Mouse (Mus musculus): ENCODE measurements around the gene Golt1a. TPM values are rescaled to one million over a fixed set of nuclear protein-coding genes. Genes with fewer than 3 reads are reported as not detected.
A peak's percentile ranks its signal among the peaks of the same experiment; 100 is the strongest.

Gene Golt1a
- polyA plus RNA-seq, 1 experiment from 2014 or later: not detected

GRCm38 (mm10) chr1:133287880-133288279, 21.7 kb upstream of the Golt1a start:
- Histone ChIP-seq H3K9ac (replicated peaks; ENCODE audit: low read length) (no peak overlapping the region), H3K4me3 (replicated peaks; ENCODE audit: low read depth, low read length) (no peak overlapping the region), H3K9me3 (ENCODE audit: control insufficient read depth, low read length) (no peaks in the 10 kb centered on the region), H3K4me1 (ENCODE audit: control insufficient read depth, insufficient read depth, low read length) (no peaks in the 10 kb centered on the region), H3K27me3 (ENCODE audit: control insufficient read depth, insufficient read depth, low read length) (no peaks in the 10 kb centered on the region), H3K27ac (replicated peaks; ENCODE audit: low read depth, low read length) (no peak overlapping the region), H3K36me3 (ENCODE audit: control insufficient read depth, insufficient read depth, low read length) (peaks cover 79% of the 10 kb centered on the region), H3K4me2 (ENCODE audit: low read length) (no peak overlapping the region)
- WGBS: 95% methylated on average over 12 of the region's 12 CpGs
- ATAC-seq (ENCODE audit: low FRiP score, low TSS enrichment) (no peak), DNase-seq (no peak)

- Histone ChIP-seq H3K9me3 (ENCODE audit: control insufficient read depth, low read length) (no peaks in the 10 kb centered on the region), H3K27ac (replicated peaks; ENCODE audit: low read depth, low read length) (no peak overlapping the region), H3K4me3 (replicated peaks; ENCODE audit: low read depth, low read length) (no peak overlapping the region), H3K4me1 (ENCODE audit: control insufficient read depth, insufficient read depth, low read length) (no peaks in the 10 kb centered on the region), H3K36me3 (ENCODE audit: control insufficient read depth, insufficient read depth, low read length) (peaks cover 86% of the 10 kb centered on the region), H3K4me2 (ENCODE audit: low read length) (no peak overlapping the region), H3K27me3 (ENCODE audit: control insufficient read depth, insufficient read depth, low read length) (no peaks in the 10 kb centered on the region), H3K9ac (replicated peaks; ENCODE audit: low read length) (no peak overlapping the region)
- no peak for DNase-seq
- WGBS: 96% methylated on average over 6 of the region's 6 CpGs
- no peak for ATAC-seq (ENCODE audit: low FRiP score, low TSS enrichment)
Measured at GRCm38 (mm10) chr1:133291888-133292287, 17.7 kb upstream of the Golt1a start.

GRCm38 (mm10) chr1:133292608-133293007, 17.0 kb upstream of the Golt1a start:
- H3K27me3 ChIP-seq (ENCODE audit: control insufficient read depth, insufficient read depth, low read length): no peaks in the 10 kb centered on the region
- no peak overlapping the region for H3K4me2 ChIP-seq (ENCODE audit: low read length)
- H3K9ac ChIP-seq (replicated peaks; ENCODE audit: low read length): no peak overlapping the region
- H3K4me1 ChIP-seq (ENCODE audit: control insufficient read depth, insufficient read depth, low read length): no peaks in the 10 kb centered on the region
- no peak for DNase-seq
- no peak overlapping the region for H3K4me3 ChIP-seq (replicated peaks; ENCODE audit: low read depth, low read length)
- H3K9me3 ChIP-seq (ENCODE audit: control insufficient read depth, low read length): no peaks in the 10 kb centered on the region
- no peak for ATAC-seq (ENCODE audit: low FRiP score, low TSS enrichment)
- H3K27ac ChIP-seq (replicated peaks; ENCODE audit: low read depth, low read length): no peak overlapping the region
- peaks cover 84% of the 10 kb centered on the region for H3K36me3 ChIP-seq (ENCODE audit: control insufficient read depth, insufficient read depth, low read length)

- Histone ChIP-seq H3K36me3 (ENCODE audit: control insufficient read depth, insufficient read depth, low read length) (peaks cover 84% of the 10 kb centered on the region), H3K4me2 (ENCODE audit: low read length) (no peak overlapping the region), H3K27ac (replicated peaks; ENCODE audit: low read depth, low read length) (no peak overlapping the region), H3K27me3 (ENCODE audit: control insufficient read depth, insufficient read depth, low read length) (no peaks in the 10 kb centered on the region), H3K9me3 (ENCODE audit: control insufficient read depth, low read length) (no peaks in the 10 kb centered on the region), H3K4me3 (replicated peaks; ENCODE audit: low read depth, low read length) (no peak overlapping the region), H3K4me1 (ENCODE audit: control insufficient read depth, insufficient read depth, low read length) (no peaks in the 10 kb centered on the region), H3K9ac (replicated peaks; ENCODE audit: low read length) (no peak overlapping the region)
- DNase-seq: no peak
- ATAC-seq (ENCODE audit: low FRiP score, low TSS enrichment): no peak
- WGBS: 93% methylated on average over 9 of the region's 9 CpGs
Measured at GRCm38 (mm10) chr1:133296376-133296775, 13.2 kb upstream of the Golt1a start.

- no peak for DNase-seq
- H3K4me3 ChIP-seq (replicated peaks; ENCODE audit: low read depth, low read length): no peak overlapping the region
- 0 out of 2 replicates have a peak overlapping the region, but pooled peaks have one; percentile 5 for H3K27ac ChIP-seq (replicated peaks; ENCODE audit: low read depth, low read length)
- 47% methylated on average over 14 of the region's 14 CpGs for WGBS
- no peak for ATAC-seq (ENCODE audit: low FRiP score, low TSS enrichment)
- H3K27me3 ChIP-seq (ENCODE audit: control insufficient read depth, insufficient read depth, low read length): no peaks in the 10 kb centered on the region
- H3K4me2 ChIP-seq (ENCODE audit: low read length): no peak overlapping the region
- peaks cover 74% of the 10 kb centered on the region for H3K36me3 ChIP-seq (ENCODE audit: control insufficient read depth, insufficient read depth, low read length)
- no peaks in the 10 kb centered on the region for H3K4me1 ChIP-seq (ENCODE audit: control insufficient read depth, insufficient read depth, low read length)
- no peaks in the 10 kb centered on the region for H3K9me3 ChIP-seq (ENCODE audit: control insufficient read depth, low read length)
- H3K9ac ChIP-seq (replicated peaks; ENCODE audit: low read length): no peak overlapping the region
Measured at GRCm38 (mm10) chr1:133298816-133299215, 10.8 kb upstream of the Golt1a start.

- peaks cover 42% of the 10 kb centered on the region for H3K36me3 ChIP-seq (ENCODE audit: control insufficient read depth, insufficient read depth, low read length)
- no peaks in the 10 kb centered on the region for H3K9me3 ChIP-seq (ENCODE audit: control insufficient read depth, low read length)
- H3K27ac ChIP-seq (replicated peaks; ENCODE audit: low read depth, low read length): 0 out of 2 replicates have a peak overlapping the region, but pooled peaks have one; percentile 32
- WGBS: 31% methylated on average over 3 of the region's 3 CpGs
- DNase-seq (peak; percentile 60), ATAC-seq (ENCODE audit: low FRiP score, low TSS enrichment) (no peak)
- H3K4me3 ChIP-seq (replicated peaks; ENCODE audit: low read depth, low read length): no peak overlapping the region
- H3K9ac ChIP-seq (replicated peaks; ENCODE audit: low read length): no peak overlapping the region
- no peaks in the 10 kb centered on the region for H3K27me3 ChIP-seq (ENCODE audit: control insufficient read depth, insufficient read depth, low read length)
- peaks cover 7% of the 10 kb centered on the region; the same call in 1 of the 2 replicates for H3K4me1 ChIP-seq (ENCODE audit: control insufficient read depth, insufficient read depth, low read length)
- H3K4me2 ChIP-seq (ENCODE audit: low read length): no peak overlapping the region
Measured at GRCm38 (mm10) chr1:133302540-133302939, 7.1 kb upstream of the Golt1a start.

- no peak overlapping the region for H3K4me3 ChIP-seq (replicated peaks; ENCODE audit: low read depth, low read length)
- ATAC-seq (ENCODE audit: low FRiP score, low TSS enrichment): peak; percentile 24; the same call in 1 of the 2 replicates
- H3K4me2 ChIP-seq (ENCODE audit: low read length): no peak overlapping the region
- H3K27me3 ChIP-seq (ENCODE audit: control insufficient read depth, insufficient read depth, low read length): no peaks in the 10 kb centered on the region
- H3K9ac ChIP-seq (replicated peaks; ENCODE audit: low read length): no peak overlapping the region
- 1% methylated on average over 4 of the region's 4 CpGs for WGBS
- no peak overlapping the region for H3K27ac ChIP-seq (replicated peaks; ENCODE audit: low read depth, low read length)
- DNase-seq: peak; percentile 82
- peaks cover 8% of the 10 kb centered on the region; the same call in 1 of the 2 replicates for H3K4me1 ChIP-seq (ENCODE audit: control insufficient read depth, insufficient read depth, low read length)
- no peaks in the 10 kb centered on the region for H3K9me3 ChIP-seq (ENCODE audit: control insufficient read depth, low read length)
- H3K36me3 ChIP-seq (ENCODE audit: control insufficient read depth, insufficient read depth, low read length): peaks cover 8% of the 10 kb centered on the region; the same call in 1 of the 2 replicates
Measured at GRCm38 (mm10) chr1:133306842-133307241, 2.8 kb upstream of the Golt1a start.

GRCm38 (mm10) chr1:133307318-133307717, 2.3 kb upstream of the Golt1a start:
- 12% methylated on average over 6 of the region's 6 CpGs for WGBS
- DNase-seq (peak; percentile 89), ATAC-seq (ENCODE audit: low FRiP score, low TSS enrichment) (no peak)
- Histone ChIP-seq H3K4me1 (ENCODE audit: control insufficient read depth, insufficient read depth, low read length) (peaks cover 8% of the 10 kb centered on the region; the same call in 1 of the 2 replicates), H3K4me2 (ENCODE audit: low read length) (no peak overlapping the region), H3K9ac (replicated peaks; ENCODE audit: low read length) (no peak overlapping the region), H3K36me3 (ENCODE audit: control insufficient read depth, insufficient read depth, low read length) (peaks cover 4% of the 10 kb centered on the region; the same call in 1 of the 2 replicates), H3K4me3 (replicated peaks; ENCODE audit: low read depth, low read length) (no peak overlapping the region), H3K9me3 (ENCODE audit: control insufficient read depth, low read length) (no peaks in the 10 kb centered on the region), H3K27me3 (ENCODE audit: control insufficient read depth, insufficient read depth, low read length) (no peaks in the 10 kb centered on the region), H3K27ac (replicated peaks; ENCODE audit: low read depth, low read length) (no peak overlapping the region)

- Histone ChIP-seq H3K27me3 (ENCODE audit: control insufficient read depth, insufficient read depth, low read length) (no peaks in the 10 kb centered on the region), H3K27ac (replicated peaks; ENCODE audit: low read depth, low read length) (0 out of 2 replicates have a peak overlapping the region, but pooled peaks have one; percentile 41), H3K4me1 (ENCODE audit: control insufficient read depth, insufficient read depth, low read length) (peaks cover 13% of the 10 kb centered on the region; the same call in 1 of the 2 replicates), H3K9me3 (ENCODE audit: control insufficient read depth, low read length) (no peaks in the 10 kb centered on the region), H3K36me3 (ENCODE audit: control insufficient read depth, insufficient read depth, low read length) (no peaks in the 10 kb centered on the region), H3K4me2 (ENCODE audit: low read length) (no peak overlapping the region), H3K4me3 (replicated peaks; ENCODE audit: low read depth, low read length) (no peak overlapping the region), H3K9ac (replicated peaks; ENCODE audit: low read length) (no peak overlapping the region)
- WGBS: 53% methylated on average over 4 of the region's 4 CpGs
- peak; percentile 20 for DNase-seq
- no peak for ATAC-seq (ENCODE audit: low FRiP score, low TSS enrichment)
Measured at GRCm38 (mm10) chr1:133311240-133311639, 1.6 kb downstream of the Golt1a start.

Data from midbrain, embryonic 14.5 days (tissue).